ENCODE assay signal across 28 mouse cellular contexts in genomic region chr5:68264206-68264605, GRCm38 (mm10).
A peak's percentile ranks its signal among the peaks of the same experiment; 100 is the strongest.
DNase-seq lines count a peak whose midpoint lies in the region; ATAC-seq and TF ChIP-seq lines count a peak whose summit lies in the region.
"Had no signal": no experiment of that assay in that cellular context is flagged by ENCODE, and none has a peak within 500 bp of the region (broad histone marks: within the 10 kb centered on the region; RNA-seq: fewer than 3 reads in every experiment).

No protein-coding gene starts in this region.

- no peak overlapping the region for H3K9ac ChIP-seq in lung, embryonic 14.5 days
- no peak overlapping the region for H3K9ac ChIP-seq in lung, embryonic 16.5 days (ENCODE audit: low read length)
- H3K9ac ChIP-seq in forebrain, embryonic 12.5 days: no peak overlapping the region
- H3K9ac ChIP-seq: embryonic facial prominence, embryonic 13.5 days; embryonic facial prominence, embryonic 15.5 days; forebrain, embryonic 13.5 days; forebrain, embryonic 15.5 days; forebrain, postnatal 0 days had no signal

- WGBS in lung, embryonic 14.5 days: 71% methylated on average over 3 of the region's 3 CpGs
- WGBS in lung, embryonic 16.5 days: 66% methylated on average over 3 of the region's 3 CpGs
- WGBS in forebrain, embryonic 12.5 days: 92% methylated on average over 3 of the region's 3 CpGs

- no peaks in the 10 kb centered on the region for H3K27me3 ChIP-seq in lung, embryonic 14.5 days (ENCODE audit: insufficient read depth, low read length)
- H3K27me3 ChIP-seq in lung, embryonic 16.5 days (ENCODE audit: control insufficient read depth, insufficient read depth, low read depth, low read length): no peaks in the 10 kb centered on the region
- H3K27me3 ChIP-seq in forebrain, embryonic 12.5 days: no peaks in the 10 kb centered on the region
- H3K27me3 ChIP-seq: CH12.LX; embryonic facial prominence, embryonic 13.5 days; embryonic facial prominence, embryonic 15.5 days; forebrain, embryonic 13.5 days; forebrain, embryonic 15.5 days had no signal

- H3K4me3 ChIP-seq in lung, embryonic 14.5 days (ENCODE audit: low read depth, low read length): no peak overlapping the region
- no peak overlapping the region for H3K4me3 ChIP-seq in lung, embryonic 16.5 days (ENCODE audit: low read length)
- no peak overlapping the region for H3K4me3 ChIP-seq in forebrain, embryonic 12.5 days (replicated peaks)
- H3K4me3 ChIP-seq: embryonic facial prominence, embryonic 13.5 days; embryonic facial prominence, embryonic 15.5 days; erythroblast, embryonic 14.5 days; forebrain, embryonic 10.5 days; forebrain, embryonic 13.5 days; forebrain, embryonic 15.5 days had no signal

- no peak overlapping the region for H3K4me2 ChIP-seq in lung, embryonic 14.5 days
- no peak overlapping the region for H3K4me2 ChIP-seq in lung, embryonic 16.5 days (ENCODE audit: low read depth, low read length)
- H3K4me2 ChIP-seq in forebrain, embryonic 12.5 days: no peak overlapping the region
- H3K4me2 ChIP-seq: embryonic facial prominence, embryonic 13.5 days; embryonic facial prominence, embryonic 15.5 days; forebrain, embryonic 13.5 days; forebrain, embryonic 15.5 days had no signal

- no peaks in the 10 kb centered on the region for H3K4me1 ChIP-seq in lung, embryonic 14.5 days (ENCODE audit: insufficient read depth)
- H3K4me1 ChIP-seq in lung, embryonic 16.5 days (replicated peaks; ENCODE audit: control insufficient read depth, insufficient read depth, low read length): no peaks in the 10 kb centered on the region
- no peaks in the 10 kb centered on the region for H3K4me1 ChIP-seq in forebrain, embryonic 12.5 days
- H3K4me1 ChIP-seq: embryonic facial prominence, embryonic 13.5 days; embryonic facial prominence, embryonic 15.5 days; forebrain, embryonic 10.5 days; forebrain, embryonic 13.5 days; forebrain, embryonic 15.5 days had no signal

- H3K36me3 ChIP-seq in lung, embryonic 14.5 days (ENCODE audit: insufficient read depth): no peaks in the 10 kb centered on the region
- H3K36me3 ChIP-seq in lung, embryonic 16.5 days (ENCODE audit: control insufficient read depth, insufficient read depth, low read length): no peaks in the 10 kb centered on the region
- H3K36me3 ChIP-seq in forebrain, embryonic 12.5 days (replicated peaks): no peaks in the 10 kb centered on the region
- H3K36me3 ChIP-seq: embryonic facial prominence, embryonic 13.5 days; embryonic facial prominence, embryonic 15.5 days; forebrain, embryonic 10.5 days; forebrain, embryonic 15.5 days; G1E had no signal

- no peak overlapping the region for H3K27ac ChIP-seq in lung, embryonic 14.5 days (ENCODE audit: low read depth)
- H3K27ac ChIP-seq in lung, embryonic 16.5 days (ENCODE audit: low read length): no peak overlapping the region
- no peak overlapping the region for H3K27ac ChIP-seq in forebrain, embryonic 12.5 days
- H3K27ac ChIP-seq: embryonic facial prominence, embryonic 13.5 days; embryonic facial prominence, embryonic 15.5 days; forebrain, embryonic 10.5 days; forebrain, embryonic 13.5 days; forebrain, embryonic 15.5 days had no signal

- no peaks in the 10 kb centered on the region for H3K9me3 ChIP-seq in lung, embryonic 14.5 days (ENCODE audit: low read depth, low read length)
- no peaks in the 10 kb centered on the region for H3K9me3 ChIP-seq in lung, embryonic 16.5 days (ENCODE audit: control insufficient read depth, low read length)
- H3K9me3 ChIP-seq in forebrain, embryonic 12.5 days: no peaks in the 10 kb centered on the region
- H3K9me3 ChIP-seq: embryonic facial prominence, embryonic 13.5 days; embryonic facial prominence, embryonic 15.5 days; forebrain, embryonic 10.5 days; forebrain, embryonic 13.5 days; forebrain, embryonic 15.5 days; G1E had no signal

- TF ChIP-seq CTCF in lung, embryonic 14.5 days (IDR thresholded peaks at IDR 0.05; ENCODE audit: low read depth): no peak

- no peak for ATAC-seq in lung, embryonic 14.5 days (ENCODE audit: insufficient read depth)
- ATAC-seq in lung, embryonic 16.5 days (ENCODE audit: low read depth): peak; percentile 93
- no peak for ATAC-seq in forebrain, embryonic 12.5 days (ENCODE audit: low FRiP score)
- ATAC-seq: CD4-positive, CD25-positive, alpha-beta regulatory T cell, adult 4 months; forebrain, embryonic 13.5 days; forebrain, embryonic 15.5 days; forebrain, postnatal 0 days had no signal

- DNase-seq in lung, embryonic 14.5 days: peak; percentile 10
- no peak for DNase-seq in lung, postnatal 25 days (ENCODE audit: low spot score)
- DNase-seq in lung, postnatal 14 days: no peak
- DNase-seq in 416B (ENCODE audit: low read depth) (peak; percentile 11), NIH3T3 (ENCODE audit: low read depth) (peak; percentile 13)
- no peak for DNase-seq in ovary, adult 18-20 months (ENCODE audit: low spot score)
- DNase-seq: adrenal gland, adult 8-10 months; adrenal gland, postnatal 14 days; adrenal gland, postnatal 36 days; B cell, adult 2 months; cerebellum, adult 11-12 months; cerebellum, adult 8-10 months; cerebellum, adult 9-11 months; cerebellum, postnatal 14 days; cerebellum, postnatal 36 days; embryo, embryonic 11 days; forebrain, postnatal 0 days had no signal

Comparison
In these comparisons a context has a peak if more than half of its experiments do, and no peak if none do; other contexts are left out.
1. DNase-seq: peak in lung, embryonic 14.5 days (single experiment), 416B (single experiment) and NIH3T3 (single experiment); none in lung, postnatal 25 days (single experiment), lung, postnatal 14 days (single experiment) and ovary, adult 18-20 months (single experiment).